Mouse (Mus musculus) MEL (cell line): ENCODE results near the gene D11Wsu47e. TPM values are rescaled to one million over a fixed set of nuclear protein-coding genes. Genes with fewer than 3 reads are reported as not detected.

ENCODE experiments used
- DNase-seq: peaks from one replicate; pipeline ENCODE4 v3.0.0; 2011; ENCODE audit warnings: low read depth, low spot score
- H3K27ac ChIP-seq: 2 replicates; pipeline ENCODE4 v1.5.1; 2012; ENCODE audit warnings: low read depth, mild to moderate bottlenecking, control low read depth, low read length, moderate library complexity; ENCODE audit not compliant: control insufficient read depth
- H3K27me3 ChIP-seq, 2 experiments: fragments of 150-350 bp in 1 of 2; sonication (generic) in 1 of 2; 2 replicates each; pipeline ENCODE4 v1.6.1; 2012; ENCODE audit warnings: low read length in 2 of 2, mild to moderate bottlenecking in 2 of 2, improper control_type of control experiment in 1 of 2, moderate library complexity in 1 of 2; ENCODE audit not compliant: insufficient read depth in 2 of 2, control insufficient read depth in 1 of 2
- H3K36me3 ChIP-seq, 2 experiments: 2 replicates each; pipeline ENCODE4 v1.6.1; 2012 to 2014; ENCODE audit warnings: low read length in 2 of 2, improper control_type of control experiment in 1 of 2, inconsistent platforms in 1 of 2, mild to moderate bottlenecking in 1 of 2; ENCODE audit not compliant: insufficient read depth in 2 of 2, control insufficient read depth in 1 of 2
- H3K4me1 ChIP-seq, 2 experiments: fragments of 150-350 bp in 1 of 2; sonication (generic) in 1 of 2; 2 replicates each; pipeline ENCODE4 v1.6.1; 2012; ENCODE audit warnings: low read length in 2 of 2, improper control_type of control experiment in 1 of 2, mild to moderate bottlenecking in 1 of 2; ENCODE audit not compliant: insufficient read depth in 2 of 2, control insufficient read depth in 1 of 2
- H3K4me3 ChIP-seq, 2 experiments: fragments of 150-350 bp in 1 of 2; sonication (generic) in 1 of 2; 2 replicates each; pipeline ENCODE4 v1.5.1; 2012; ENCODE audit warnings: low read depth in 2 of 2, low read length in 2 of 2, mild to moderate bottlenecking in 2 of 2, moderate library complexity in 2 of 2, control low read depth in 1 of 2, improper control_type of control experiment in 1 of 2; ENCODE audit not compliant: control insufficient read depth in 1 of 2, insufficient read depth in 1 of 2
- H3K79me2 ChIP-seq: 2 replicates; pipeline ENCODE4 v1.6.1; 2012; ENCODE audit warnings: mild to moderate bottlenecking, low read length, moderate library complexity; ENCODE audit not compliant: control insufficient read depth, poor library complexity, insufficient read depth
- H3K9ac ChIP-seq: 2 replicates; pipeline ENCODE4 v1.6.1; 2012; ENCODE audit warnings: low read depth, mild to moderate bottlenecking, control low read depth, low read length, moderate library complexity; ENCODE audit not compliant: control insufficient read depth, poor library complexity, severe bottlenecking
- H3K9me3 ChIP-seq: fragments of 150-350 bp; sonication (generic); replicated peaks from 2 replicates; pipeline ENCODE4 v1.6.1; 2012; ENCODE audit warnings: mild to moderate bottlenecking, low read length, improper control_type of control experiment, moderate library complexity; ENCODE audit not compliant: insufficient read depth
- CHD1 ChIP-seq: IDR thresholded peaks from 2 replicates; pipeline ENCODE4 v1.6.1; 2012; ENCODE audit warnings: low read depth, mild to moderate bottlenecking, inconsistent platforms, low read length, improper control_type of control experiment
- CTCF ChIP-seq, 3 experiments: IDR thresholded peaks in 2 of 3; conservative IDR thresholded peaks in 1 of 3; 2 replicates each; pipeline ENCODE4 v1.5.1; 2011 to 2012; ENCODE audit warnings: low read length in 3 of 3, low read depth in 2 of 3, mild to moderate bottlenecking in 2 of 3, improper control_type of control experiment in 1 of 3, inconsistent platforms in 1 of 3, mixed read lengths in 1 of 3, moderate library complexity in 1 of 3; ENCODE audit not compliant: control insufficient read depth in 1 of 3, insufficient read depth in 1 of 3, poor library complexity in 1 of 3, severe bottlenecking in 1 of 3
- E2F4 ChIP-seq: IDR thresholded peaks from 2 replicates; pipeline ENCODE4 v1.6.1; 2011; ENCODE audit warnings: low read depth, low read length, improper control_type of control experiment, borderline replicate concordance
- ELF1 ChIP-seq: IDR thresholded peaks from 2 replicates; pipeline ENCODE4 v1.6.1; 2014; ENCODE audit warnings: low read depth, mild to moderate bottlenecking, inconsistent platforms, low read length, improper control_type of control experiment, moderate library complexity
- ETS1 ChIP-seq: IDR thresholded peaks from 2 replicates; pipeline ENCODE4 v1.6.1; 2012; ENCODE audit warnings: low read depth, mild to moderate bottlenecking, inconsistent platforms, low read length, improper control_type of control experiment, moderate library complexity
- HCFC1 ChIP-seq: IDR thresholded peaks from 2 replicates; pipeline ENCODE4 v1.6.1; 2012; ENCODE audit warnings: low read depth, mild to moderate bottlenecking, inconsistent platforms, low read length, improper control_type of control experiment, moderate library complexity
- JUND ChIP-seq: IDR thresholded peaks from 2 replicates; pipeline ENCODE4 v1.6.1; 2011; ENCODE audit warnings: low read depth, mild to moderate bottlenecking, improper control_type of control experiment, low read length
- KAT2A ChIP-seq: conservative IDR thresholded peaks from 2 replicates; pipeline ENCODE4 v1.6.1; 2012; ENCODE audit warnings: low read depth, low read length, improper control_type of control experiment, inconsistent platforms
- MAX ChIP-seq: IDR thresholded peaks from 2 replicates; pipeline ENCODE4 v1.6.1; 2011; ENCODE audit warnings: low read length, improper control_type of control experiment
- MEF2A ChIP-seq: IDR thresholded peaks from 2 replicates; pipeline ENCODE4 v1.6.1; 2014; ENCODE audit warnings: low read depth, mild to moderate bottlenecking, inconsistent platforms, low read length, improper control_type of control experiment; ENCODE audit not compliant: poor library complexity, insufficient replicate concordance, severe bottlenecking; ENCODE audit errors: extremely low read depth
- MXI1 ChIP-seq: IDR thresholded peaks from 2 replicates; pipeline ENCODE4 v1.6.1; 2011; ENCODE audit warnings: mild to moderate bottlenecking, low read depth, low read length, improper control_type of control experiment
- NELFE ChIP-seq: IDR thresholded peaks from 2 replicates; pipeline ENCODE4 v1.6.1; 2011; ENCODE audit warnings: low read depth, low read length, improper control_type of control experiment
- NRF1 ChIP-seq: IDR thresholded peaks from 2 replicates; pipeline ENCODE4 v1.6.1; 2014; ENCODE audit warnings: low read depth, mild to moderate bottlenecking, inconsistent platforms, low read length, improper control_type of control experiment, moderate library complexity; ENCODE audit not compliant: poor library complexity, insufficient read depth, severe bottlenecking
- POLR2A ChIP-seq, 2 experiments: IDR thresholded peaks; 2 replicates each; pipeline ENCODE4 v1.6.1; 2011 to 2012; ENCODE audit warnings: low read length in 2 of 2, mild to moderate bottlenecking in 2 of 2, control low read depth in 1 of 2, improper control_type of control experiment in 1 of 2, low read depth in 1 of 2, moderate library complexity in 1 of 2; ENCODE audit not compliant: control insufficient read depth in 1 of 2, insufficient read depth in 1 of 2, poor library complexity in 1 of 2
- POLR2AphosphoS2 ChIP-seq: IDR thresholded peaks from 2 replicates; pipeline ENCODE4 v1.6.1; 2011; ENCODE audit warnings: low read length, improper control_type of control experiment
- SIN3A ChIP-seq: IDR thresholded peaks from 2 replicates; pipeline ENCODE4 v1.6.1; 2012; ENCODE audit warnings: low read length, improper control_type of control experiment, inconsistent platforms
- SMC3 ChIP-seq: IDR thresholded peaks from 2 replicates; pipeline ENCODE4 v1.6.1; 2011; ENCODE audit warnings: low read depth, low read length, improper control_type of control experiment
- TBP ChIP-seq: IDR thresholded peaks from 2 replicates; pipeline ENCODE4 v1.8.0; 2011; ENCODE audit warnings: low read depth, low read length, improper control_type of control experiment
- TCF12 ChIP-seq: IDR thresholded peaks from 2 replicates; pipeline ENCODE4 v1.6.1; 2014; ENCODE audit warnings: low read depth, mild to moderate bottlenecking, inconsistent platforms, low read length, improper control_type of control experiment, moderate library complexity
- UBTF ChIP-seq: IDR thresholded peaks from 2 replicates; pipeline ENCODE4 v1.6.1; 2012; ENCODE audit warnings: low read depth, mild to moderate bottlenecking, inconsistent platforms, low read length, improper control_type of control experiment, moderate library complexity, borderline replicate concordance; ENCODE audit not compliant: insufficient read depth
- ZMIZ1 ChIP-seq: IDR thresholded peaks from 2 replicates; pipeline ENCODE4 v1.6.1; 2012; ENCODE audit warnings: low read depth, mild to moderate bottlenecking, inconsistent platforms, low read length, improper control_type of control experiment, moderate library complexity
- polyA plus RNA-seq, 2 experiments: library from polyadenylated mRNA; stranded (reverse) in 1 of 2; unstranded in 1 of 2; fragments of >175 nt in 1 of 2; fragments of >200 nt in 1 of 2; gene quantifications; 2 replicates each; pipeline versions ENCODE4 v1.2.1 to v1.2.4; 2012; ENCODE audit warnings: low replicate concordance in 2 of 2, low read depth in 1 of 2; ENCODE audit not compliant: insufficient read length in 2 of 2, insufficient read depth in 1 of 2, missing spikeins in 1 of 2
- total RNA-seq: library from RNA; depleted of rRNA; stranded (reverse); fragments of 300-350 nt; gene quantifications from 2 replicates; pipeline ENCODE4 v1.2.3, GENCODE M21; 2012

The D11Wsu47e gene
- total and polyA plus RNA-seq, 3 experiments, result 25.0 to 40.6 TPM; not detected in 1

DNA sequence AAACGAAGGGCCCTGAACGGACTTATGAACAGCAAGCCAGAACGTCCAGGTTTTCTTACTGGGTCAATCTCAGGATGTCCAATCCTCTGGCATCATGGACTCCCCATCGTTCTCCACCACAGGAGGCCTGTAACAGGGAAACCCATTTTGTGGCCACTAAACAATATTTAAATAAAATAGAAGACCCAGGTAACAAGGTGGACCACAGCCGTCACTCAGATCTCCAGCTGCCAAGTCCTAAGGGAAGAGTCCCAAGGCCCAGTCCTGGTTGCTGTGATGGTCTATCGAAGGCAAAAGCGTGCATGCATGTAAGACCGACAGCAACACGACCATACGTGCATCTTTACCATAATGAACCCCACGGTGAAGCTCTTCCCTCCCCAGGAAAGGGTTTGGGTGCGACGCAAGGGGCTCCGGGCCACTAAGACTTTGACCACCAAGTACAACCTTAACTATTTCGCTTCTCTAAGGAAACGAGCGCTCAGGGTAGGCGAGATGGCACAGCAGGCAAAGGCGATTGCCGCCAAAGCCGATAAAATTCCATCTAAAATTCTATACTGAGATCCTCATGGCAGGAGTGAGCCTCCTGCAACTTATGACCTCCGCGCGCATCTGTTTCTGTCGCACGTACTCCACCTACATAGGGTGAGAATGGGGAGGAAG lies 35.4 kb upstream of the D11Wsu47e start, which contains the start of gene Cog1:
TSS of gene Cog1 (plus strand) at position 480 of the 663 bp plus-strand sequence.
- Histone ChIP-seq H3K9ac (peak within 1 kb of the TSS; percentile 89), H3K4me1 (peaks cover 7 to 29% of the 10 kb centered on the region in 2 experiments), H3K27me3 (no peaks in the 10 kb centered on the region), H3K4me3 (peak within 1 kb of the TSS; percentile 81 to 99), H3K27ac (peak within 1 kb of the TSS; percentile 83), H3K9me3 (no peaks in the 10 kb centered on the region), H3K79me2 (peaks cover 11% of the 10 kb centered on the region), H3K36me3 (peaks cover 0 to 18% of the 10 kb centered on the region in 2 experiments; a peak in 2 of 4 replicates)
- TF ChIP-seq POLR2AphosphoS2, result no peak
- peak; percentile 44; the same call in 1 of the 2 replicates for TF ChIP-seq ETS1
- no peak for TF ChIP-seq JUND
- no peak for DNase-seq

DNA sequence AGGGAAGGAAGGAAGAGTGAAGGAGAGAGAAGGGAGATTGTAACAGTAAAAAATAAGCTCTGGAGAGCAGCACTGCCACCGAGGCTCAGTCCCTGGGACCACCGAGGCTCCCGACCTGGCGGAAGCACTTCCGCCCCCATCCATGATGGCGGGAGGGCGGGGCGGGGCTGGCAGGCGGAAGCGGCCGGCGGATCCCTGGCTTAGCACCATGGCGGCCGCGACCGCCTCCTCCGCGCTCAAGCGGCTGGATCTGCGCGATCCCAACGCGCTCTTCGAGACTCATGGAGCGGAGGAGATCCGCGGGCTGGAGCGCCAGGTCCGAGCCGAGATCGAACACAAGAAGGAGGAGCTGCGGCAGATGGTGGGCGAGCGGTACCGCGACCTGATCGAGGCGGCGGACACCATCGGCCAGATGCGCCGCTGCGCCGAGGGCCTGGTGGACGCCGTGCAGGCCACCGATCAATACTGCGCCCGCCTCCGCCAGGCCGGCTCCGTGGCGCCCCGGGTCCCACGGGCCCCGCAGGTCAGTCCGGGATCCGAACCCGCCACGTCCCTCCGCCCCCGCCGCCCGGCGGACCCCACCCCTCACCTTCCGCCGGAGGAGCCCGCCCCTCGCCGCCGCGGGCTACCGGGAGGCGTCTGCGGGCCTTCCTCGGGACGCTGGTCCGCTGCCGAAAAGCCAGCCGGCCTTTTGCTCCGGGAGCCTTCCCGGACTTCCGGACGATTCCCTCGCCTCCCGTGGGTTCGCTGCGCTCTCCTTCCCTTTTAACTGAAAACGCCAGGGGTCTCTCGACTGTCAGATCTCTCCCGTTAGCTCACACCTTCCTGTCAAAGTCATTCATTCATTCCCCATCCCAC lies 34.6 kb upstream of the D11Wsu47e start, which contains the start of gene Slc39a11:
TSS of gene Slc39a11 (minus strand) at position 727 of the 858 bp plus-strand sequence.
- TF ChIP-seq MEF2A (no peak), MXI1 (peak; percentile 53), NRF1 (0 out of 2 replicates have a peak, but pooled peaks have one; percentile 28), CHD1 (no peak), CTCF (IDR thresholded peaks at IDR 0.05 in 2 of 3, conservative IDR thresholded peaks at IDR 0.05 in 1 of 3; ENCODE audit: control insufficient read depth in 1 of 3, insufficient read depth in 1 of 3, low read depth in 2 of 3, low read length in 3 of 3, poor library complexity in 1 of 3, severe bottlenecking in 1 of 3) (no peak; a peak in 1 of 6 replicates), HCFC1 (peak; percentile 91), NELFE (peak; percentile 91), TBP (peak; percentile 71; the same call in 1 of the 2 replicates), SIN3A (peak; percentile 69; the same call in 1 of the 2 replicates), ELF1 (peak; percentile 96), MAX (peak; percentile 46), POLR2A (IDR thresholded peaks at IDR 0.05; ENCODE audit: control insufficient read depth in 1 of 2, insufficient read depth in 1 of 2, low read depth in 1 of 2, low read length in 2 of 2, poor library complexity in 1 of 2) (peak; percentile 83 to 98), E2F4 (peak; percentile 35; the same call in 1 of the 2 replicates), POLR2AphosphoS2 (peak; percentile 53; the same call in 1 of the 2 replicates), KAT2A (peak; percentile 48), ZMIZ1 (peak; percentile 11; the same call in 1 of the 2 replicates), UBTF (0 out of 2 replicates have a peak, but pooled peaks have one; percentile 40), TCF12 (peak; percentile 63), SMC3 (no peak), ETS1 (no peak; the same call in 1 of the 2 replicates)
- Histone ChIP-seq H3K27me3 (no peaks in the 10 kb centered on the region), H3K4me1 (peaks cover 7 to 24% of the 10 kb centered on the region in 2 experiments), H3K9ac (peak within 1 kb of the TSS; percentile 89), H3K27ac (peak within 1 kb of the TSS; percentile 83), H3K36me3 (peaks cover 4 to 18% of the 10 kb centered on the region in 2 experiments; a peak in 2 of 4 replicates), H3K9me3 (no peaks in the 10 kb centered on the region), H3K79me2 (peaks cover 11% of the 10 kb centered on the region), H3K4me3 (peak within 1 kb of the TSS; percentile 81 to 99)
- peak; percentile 90 for DNase-seq
